Mouse (Mus musculus) lung, postnatal 36 days (tissue): Measurements from ENCODE around the gene Rpl11.
A peak's percentile ranks its signal among the peaks of the same experiment; 100 is the strongest.
"Not testable (repeated sequence)": the region's sequence is repeated elsewhere in the genome, so short reads cannot be mapped to it uniquely, and the experiment has no call there.

ENCODE experiments used
- DNase-seq: peaks from one replicate; pipeline ENCODE4 v3.0.0; 2022; ENCODE audit warnings: mixed read lengths

The Rpl11 gene

DNA sequence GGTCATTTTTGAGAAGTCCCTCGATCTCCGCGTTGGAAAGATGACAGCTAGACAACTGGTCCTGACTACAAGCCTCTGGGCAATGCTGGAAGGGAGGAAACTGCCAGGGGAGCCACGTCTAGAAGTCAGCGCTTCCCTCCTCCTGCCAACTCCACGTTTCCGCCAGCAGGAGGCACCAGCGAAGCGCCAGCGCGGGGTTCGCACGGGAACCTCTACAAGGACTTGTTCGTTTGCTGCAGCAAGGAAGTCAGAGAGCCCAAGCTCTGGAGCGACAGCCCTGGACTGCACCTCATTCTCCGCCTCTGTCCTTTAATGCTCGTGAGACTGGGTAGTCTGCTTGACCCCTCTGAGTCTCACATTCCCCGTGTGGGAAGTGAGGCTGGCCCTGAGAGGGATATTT, 16.7 kb upstream of the Rpl11 start:
- peak; percentile 85 for DNase-seq

DNA sequence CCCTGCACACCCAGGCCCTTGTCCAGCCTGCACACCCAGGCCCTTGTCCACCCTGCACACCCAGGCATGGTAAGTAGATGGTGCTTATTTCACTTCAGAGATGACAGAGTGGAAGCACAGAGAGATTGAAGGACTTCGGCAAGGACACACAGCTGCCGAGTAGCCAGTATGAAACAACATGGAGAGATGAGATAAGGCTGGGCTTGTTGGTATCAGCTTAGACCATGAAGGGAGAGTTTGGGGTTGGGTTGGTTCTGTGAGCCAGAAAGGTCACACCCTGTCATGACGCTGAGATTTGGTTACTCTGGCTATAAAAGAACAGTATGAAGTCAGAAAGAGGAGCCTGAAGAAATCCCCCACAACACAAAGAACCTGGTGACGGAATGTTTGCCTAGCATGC, 16.1 kb upstream of the Rpl11 start:
- DNase-seq = no peak

DNA sequence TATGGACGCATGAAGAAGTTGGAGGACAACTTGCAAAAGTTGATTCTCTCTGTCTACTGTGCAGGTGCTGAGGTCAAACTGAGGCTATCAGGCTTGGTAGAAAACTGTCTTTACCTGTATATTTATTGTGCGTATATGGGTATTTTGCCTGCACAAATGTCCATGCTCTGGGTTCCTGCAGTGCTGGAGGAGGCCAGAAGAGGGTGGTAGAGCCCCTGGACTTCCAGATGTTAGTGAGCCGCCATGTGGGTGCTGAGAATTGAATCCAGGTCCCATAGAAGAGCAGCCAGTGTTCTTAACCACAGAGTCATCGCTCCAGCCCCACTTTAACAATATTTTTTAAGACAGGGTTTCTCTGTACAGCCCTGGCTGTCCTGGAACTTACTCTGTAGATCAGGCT, 9.9 kb upstream of the Rpl11 start:
- no peak for DNase-seq

DNA sequence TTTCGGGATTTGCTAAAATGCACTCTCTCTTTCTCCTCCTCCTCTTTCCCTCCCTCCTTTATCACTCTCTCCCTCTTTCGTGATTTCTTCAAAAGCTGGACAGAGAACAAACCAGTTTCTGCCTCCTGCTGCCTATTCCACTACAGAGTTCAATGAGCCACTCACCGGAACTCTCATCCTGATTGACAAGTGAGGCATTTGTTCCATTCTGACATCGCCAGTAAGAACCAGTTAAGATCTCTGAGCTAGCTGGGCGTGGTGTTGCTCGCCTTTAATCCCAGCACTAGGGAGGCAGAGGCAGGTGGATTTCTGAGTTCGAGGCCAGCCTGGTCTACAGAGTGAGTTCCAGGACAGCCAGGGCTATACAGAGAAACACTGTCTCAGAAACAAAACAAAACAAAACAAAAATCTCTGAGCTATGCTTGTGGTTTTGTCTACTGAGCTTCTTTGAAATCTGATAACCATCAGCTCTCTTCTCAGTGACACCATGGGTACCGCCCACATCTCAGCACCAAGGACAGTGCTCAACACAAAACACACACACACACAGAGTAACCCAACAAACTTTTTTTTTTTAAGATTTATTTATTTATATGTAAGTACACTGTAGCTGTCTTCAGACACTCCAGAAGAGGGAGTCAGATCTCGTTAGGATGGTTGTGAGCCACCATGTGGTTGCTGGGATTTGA, 6.7 kb upstream of the Rpl11 start:
- not testable (repeated sequence) for DNase-seq

DNA sequence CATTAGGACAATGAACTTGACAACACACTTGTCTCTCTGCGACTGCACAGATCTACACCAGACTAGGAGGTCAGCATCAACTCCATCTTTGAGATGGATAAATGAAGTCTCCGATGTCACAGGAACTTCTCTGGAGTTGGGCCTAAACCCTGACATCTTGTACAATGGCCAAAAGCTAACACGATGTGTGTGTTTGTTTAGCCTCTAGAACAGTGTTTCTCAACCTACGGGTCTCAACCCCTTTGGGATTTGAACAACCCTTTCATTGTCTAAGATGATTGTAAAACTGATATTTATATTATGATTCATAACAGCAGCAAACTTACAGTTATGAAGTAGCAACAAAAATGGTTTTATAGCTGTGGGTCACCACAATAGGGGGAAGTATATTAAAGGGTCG, 4.7 kb upstream of the Rpl11 start:
- no peak for DNase-seq

DNA sequence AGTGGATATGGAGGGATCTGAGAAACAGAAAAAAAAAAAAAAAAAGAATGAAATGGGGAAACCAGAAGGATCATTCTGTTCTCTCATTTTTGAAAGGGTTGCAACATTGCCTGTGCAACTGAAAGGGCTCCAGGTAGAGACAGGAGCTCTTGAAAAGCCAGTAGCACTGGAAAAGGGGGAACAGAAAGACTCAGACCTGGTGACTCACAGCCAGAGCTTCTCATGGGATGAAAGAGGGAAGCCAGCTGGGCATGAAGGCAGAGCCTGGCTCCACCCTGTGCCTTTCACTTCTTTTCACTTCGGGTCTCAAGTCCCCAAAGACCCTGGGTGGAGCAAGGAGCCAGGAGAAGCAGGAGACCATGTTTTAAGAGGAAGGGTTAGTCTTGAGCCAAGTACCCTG, 2.8 kb upstream of the Rpl11 start:
- no peak for DNase-seq

DNA sequence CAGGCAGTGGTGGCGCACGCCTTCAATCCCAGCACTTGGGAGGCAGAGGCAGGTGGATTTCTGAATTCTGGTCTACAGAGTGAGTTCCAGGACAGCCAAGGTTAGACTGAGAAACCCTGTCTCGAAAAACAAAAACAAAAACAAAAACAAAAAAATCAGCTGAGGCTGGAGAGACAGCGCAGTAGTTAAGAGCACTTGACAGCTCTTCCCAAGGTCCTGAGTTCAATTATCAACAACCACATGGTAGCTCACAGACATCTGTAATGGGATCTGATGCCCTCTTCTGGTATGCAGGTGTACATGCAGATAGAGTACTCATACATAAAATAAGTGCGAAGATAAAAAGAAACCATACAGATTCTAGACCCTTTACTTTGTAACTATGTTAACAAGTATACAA, 615 bp upstream of the Rpl11 start:
- no peak for DNase-seq

DNA sequence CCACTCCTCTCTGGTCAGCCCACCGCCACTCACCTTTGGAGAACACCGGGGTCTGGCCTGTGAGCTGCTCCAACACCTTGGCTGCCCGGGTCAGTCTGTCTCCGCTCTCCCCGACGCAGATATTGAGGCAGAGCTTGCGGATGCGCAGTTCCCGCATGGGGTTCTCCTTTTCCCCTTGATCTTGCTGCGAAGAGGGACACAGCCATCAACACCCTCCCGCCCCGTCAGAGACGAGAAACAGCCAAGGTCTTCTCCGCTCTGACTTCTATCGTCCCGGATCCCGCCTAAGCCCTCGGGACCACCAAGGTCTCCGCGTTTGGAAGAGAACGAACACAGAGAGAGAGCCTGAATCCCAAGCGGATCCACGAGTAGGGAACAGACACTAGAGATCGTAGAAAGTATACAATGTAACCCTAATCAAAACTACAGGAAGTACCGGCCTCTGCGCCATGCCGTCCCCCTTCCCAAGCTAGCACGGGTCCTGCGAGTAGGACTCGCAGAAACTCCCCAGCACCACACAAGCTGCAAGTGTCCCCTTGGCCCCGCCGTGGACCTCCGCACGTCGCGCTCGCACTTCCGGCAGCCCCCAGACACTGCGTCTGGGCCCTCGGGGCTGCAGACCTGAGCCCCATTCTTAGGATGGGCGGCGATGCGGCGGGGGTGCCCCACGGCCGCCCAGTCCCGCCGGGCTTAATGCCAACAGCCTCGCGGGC, 538 bp downstream of the Rpl11 start:
- no peak for DNase-seq

DNA sequence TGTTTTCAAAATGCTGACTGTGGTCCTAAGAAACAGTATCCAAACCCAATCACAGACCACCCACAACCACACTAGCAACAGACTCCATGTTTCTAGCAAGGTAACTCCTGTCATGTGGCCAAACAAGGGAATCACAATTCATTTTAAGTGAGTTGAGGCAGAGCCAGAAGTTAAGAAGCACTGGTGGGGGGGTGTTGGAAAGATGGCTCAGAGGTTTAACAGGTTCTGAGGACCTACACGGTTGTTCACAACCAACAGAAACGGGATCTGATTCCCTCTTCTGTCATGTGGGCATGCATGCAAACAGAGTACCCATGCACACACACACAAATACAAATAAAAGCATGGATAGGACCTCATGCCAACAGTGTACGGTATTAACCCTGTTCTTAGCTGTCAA, 1.2 kb downstream of the Rpl11 start:
- DNase-seq = no peak

DNA sequence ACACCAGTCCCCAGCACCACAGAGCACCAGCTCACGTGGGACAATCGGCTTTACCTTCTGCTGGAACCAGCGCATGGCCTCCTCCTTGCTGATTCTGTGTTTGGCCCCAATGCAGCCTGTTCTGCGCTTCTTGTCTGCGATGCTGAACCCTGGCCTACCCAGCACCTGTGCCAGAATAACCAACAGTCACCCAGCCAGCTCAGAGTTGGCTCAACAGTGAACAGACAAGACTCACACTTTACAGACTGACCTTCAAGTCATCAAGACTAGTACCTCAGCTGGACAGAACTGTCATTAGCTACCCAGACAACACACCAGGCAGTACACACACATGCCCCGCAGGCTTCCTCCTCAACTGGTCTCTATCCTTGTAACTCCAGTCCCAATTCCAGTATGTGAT, 3.0 kb downstream of the Rpl11 start:
- DNase-seq = no peak

DNA sequence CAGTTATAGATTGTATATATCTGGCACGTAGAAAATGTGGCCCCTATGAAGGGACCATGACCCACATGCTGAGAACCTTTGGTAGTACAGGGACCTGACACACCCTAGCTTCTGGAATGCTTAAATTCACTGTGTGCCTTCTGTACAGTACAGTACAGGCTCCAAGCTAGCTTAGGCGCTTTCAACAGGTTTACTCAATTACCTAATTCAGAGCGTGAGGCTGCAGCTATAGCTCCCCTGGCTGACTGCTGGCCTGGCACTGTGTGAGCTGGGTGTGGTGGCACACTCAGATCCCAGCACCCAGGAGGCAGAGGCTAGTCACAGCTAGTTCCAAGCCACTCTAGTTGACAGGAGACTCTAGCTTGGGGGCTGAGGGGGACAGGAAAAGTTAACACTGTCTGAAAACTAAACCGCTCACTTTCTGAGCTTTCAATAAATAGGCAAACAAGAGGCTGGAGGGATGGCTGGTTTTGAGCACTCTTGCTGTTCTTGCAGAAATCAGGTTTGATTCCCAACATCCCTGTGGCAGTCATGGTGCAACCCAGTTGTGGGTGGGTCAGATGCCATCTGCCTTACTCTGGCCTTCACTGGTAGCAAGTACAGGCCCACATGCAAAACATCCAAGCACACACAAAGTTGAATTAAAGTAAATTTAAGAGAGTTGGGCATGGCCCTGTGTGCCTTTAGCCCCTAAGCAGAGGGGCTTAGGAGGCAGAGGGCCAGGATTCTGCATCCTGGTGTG, 4.8 kb downstream of the Rpl11 start:
- no peak for DNase-seq

DNA sequence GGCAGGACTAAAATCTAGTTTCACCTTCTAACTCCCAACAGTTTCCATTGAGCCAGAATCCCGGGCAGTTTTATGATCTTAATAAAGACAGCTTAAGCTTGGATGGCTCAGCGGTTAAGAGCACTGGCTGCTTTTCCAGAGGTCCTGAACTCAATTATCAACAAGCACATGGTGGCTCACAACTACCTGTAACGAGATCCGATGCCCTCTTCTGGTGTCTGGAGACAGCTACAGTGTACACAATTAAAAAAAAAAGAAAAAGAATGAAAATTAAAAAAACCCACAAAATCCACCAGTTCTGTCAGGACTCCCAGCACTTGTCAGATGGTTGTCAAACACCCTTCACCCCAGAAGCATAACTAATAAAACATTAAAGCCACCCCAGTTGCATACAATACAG, 5.6 kb downstream of the Rpl11 start:
- no peak for DNase-seq

DNA sequence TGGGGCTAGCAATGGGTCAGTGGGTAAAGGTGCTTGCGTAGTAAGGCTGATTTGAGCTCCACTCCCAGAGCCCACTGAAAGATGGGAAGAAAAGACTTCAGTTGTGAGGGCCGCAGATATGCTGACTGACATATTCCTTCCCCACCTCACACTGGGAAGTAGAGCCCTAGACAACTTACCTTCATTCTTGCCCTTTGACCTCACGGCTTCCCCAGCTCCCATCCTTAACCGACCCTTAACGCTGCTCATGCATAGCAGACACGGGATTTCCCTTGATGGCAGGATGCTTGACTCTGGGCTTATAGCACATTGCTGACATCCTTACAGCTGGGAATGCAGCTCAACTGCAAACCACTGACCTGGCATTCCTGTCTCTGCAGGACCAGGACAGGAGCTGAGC, 6.3 kb downstream of the Rpl11 start:
- DNase-seq = no peak

DNA sequence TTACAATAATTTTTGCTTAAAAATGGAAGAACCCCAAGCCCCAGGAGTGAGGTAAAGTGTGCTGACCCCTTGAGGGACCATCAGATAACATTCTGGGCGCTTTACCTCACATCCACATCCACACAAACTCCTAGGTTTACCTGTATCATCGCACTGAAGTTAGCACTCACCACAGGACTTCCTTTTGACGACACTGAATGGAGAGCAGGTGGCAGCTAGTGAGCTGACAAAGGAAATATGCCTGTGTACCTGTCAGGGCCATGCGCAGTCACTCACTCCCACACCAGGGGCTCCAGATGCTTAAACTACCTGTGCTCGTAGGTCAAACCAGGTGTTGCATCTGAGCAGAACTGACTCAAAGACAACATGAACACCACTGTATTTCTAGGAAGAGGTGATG, 8.1 kb downstream of the Rpl11 start:
- no peak for DNase-seq

DNA sequence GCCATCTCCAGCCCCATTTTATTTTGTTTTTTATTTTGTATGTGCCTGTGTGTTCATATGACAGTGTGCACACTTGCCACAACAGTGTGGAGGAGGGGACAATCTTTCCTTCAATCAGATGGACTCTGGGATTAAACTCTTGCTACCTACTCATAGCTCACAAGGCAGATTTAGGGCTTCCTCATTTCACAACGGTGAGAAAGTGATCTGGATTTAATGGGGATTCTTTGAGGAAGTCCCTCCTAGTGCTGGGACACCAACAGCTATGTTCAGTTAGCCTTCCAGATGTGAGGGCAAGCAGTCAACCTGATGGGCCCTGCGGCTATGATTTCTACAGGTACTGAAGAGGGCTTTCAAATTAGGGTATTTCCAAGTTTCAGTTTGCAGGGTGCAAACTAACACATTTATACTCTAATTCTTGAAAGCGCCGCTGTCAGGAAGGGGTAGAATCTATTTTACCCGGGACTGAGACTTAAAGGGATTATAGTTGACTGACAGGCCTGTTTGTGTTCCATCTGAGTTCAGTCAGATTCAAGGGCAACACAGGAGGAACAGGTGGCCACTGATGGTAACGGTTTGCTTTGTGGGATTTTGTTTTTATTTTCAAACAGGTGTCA, 9.3 kb downstream of the Rpl11 start:
- no peak for DNase-seq

DNA sequence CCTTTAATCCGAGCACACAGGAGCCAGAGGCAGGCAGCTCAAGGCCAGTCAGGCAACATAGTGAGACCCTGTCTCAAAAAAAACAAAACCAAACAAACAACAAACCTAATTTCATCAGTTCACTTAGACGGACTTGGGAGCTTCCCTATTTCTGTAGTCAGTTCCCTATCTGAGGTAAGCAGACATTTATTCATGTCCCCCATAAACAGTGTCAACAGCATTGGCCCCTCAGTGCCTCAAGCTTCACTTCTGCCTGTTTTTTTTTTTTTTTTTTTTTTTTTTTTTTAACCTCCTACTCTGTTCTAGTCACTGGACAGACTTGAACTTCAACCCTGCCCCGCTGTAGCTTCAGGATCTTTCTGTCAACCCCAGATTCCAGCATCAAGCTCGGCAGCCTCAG, 18.1 kb downstream of the Rpl11 start:
- DNase-seq = no peak

DNA sequence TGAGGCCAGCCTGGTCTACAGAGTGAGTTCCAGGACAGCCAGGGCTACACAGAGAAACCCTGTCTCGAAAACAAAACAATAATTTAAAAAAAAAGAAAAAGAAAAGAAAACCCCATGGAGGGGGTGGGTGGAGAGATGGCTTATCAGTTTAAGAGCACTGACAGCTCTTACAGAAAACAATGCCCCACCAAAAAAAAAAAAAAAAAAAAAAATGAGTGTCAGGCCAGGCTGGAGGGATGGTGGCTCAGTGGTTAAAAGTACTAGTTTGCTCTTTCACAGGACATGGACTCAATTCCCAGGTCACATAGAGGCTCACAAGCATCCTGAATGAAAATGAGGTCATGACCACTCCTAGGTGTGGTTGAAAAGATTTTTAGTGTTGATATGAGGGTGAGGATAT, 20.0 kb downstream of the Rpl11 start:
- DNase-seq = no peak

DNA sequence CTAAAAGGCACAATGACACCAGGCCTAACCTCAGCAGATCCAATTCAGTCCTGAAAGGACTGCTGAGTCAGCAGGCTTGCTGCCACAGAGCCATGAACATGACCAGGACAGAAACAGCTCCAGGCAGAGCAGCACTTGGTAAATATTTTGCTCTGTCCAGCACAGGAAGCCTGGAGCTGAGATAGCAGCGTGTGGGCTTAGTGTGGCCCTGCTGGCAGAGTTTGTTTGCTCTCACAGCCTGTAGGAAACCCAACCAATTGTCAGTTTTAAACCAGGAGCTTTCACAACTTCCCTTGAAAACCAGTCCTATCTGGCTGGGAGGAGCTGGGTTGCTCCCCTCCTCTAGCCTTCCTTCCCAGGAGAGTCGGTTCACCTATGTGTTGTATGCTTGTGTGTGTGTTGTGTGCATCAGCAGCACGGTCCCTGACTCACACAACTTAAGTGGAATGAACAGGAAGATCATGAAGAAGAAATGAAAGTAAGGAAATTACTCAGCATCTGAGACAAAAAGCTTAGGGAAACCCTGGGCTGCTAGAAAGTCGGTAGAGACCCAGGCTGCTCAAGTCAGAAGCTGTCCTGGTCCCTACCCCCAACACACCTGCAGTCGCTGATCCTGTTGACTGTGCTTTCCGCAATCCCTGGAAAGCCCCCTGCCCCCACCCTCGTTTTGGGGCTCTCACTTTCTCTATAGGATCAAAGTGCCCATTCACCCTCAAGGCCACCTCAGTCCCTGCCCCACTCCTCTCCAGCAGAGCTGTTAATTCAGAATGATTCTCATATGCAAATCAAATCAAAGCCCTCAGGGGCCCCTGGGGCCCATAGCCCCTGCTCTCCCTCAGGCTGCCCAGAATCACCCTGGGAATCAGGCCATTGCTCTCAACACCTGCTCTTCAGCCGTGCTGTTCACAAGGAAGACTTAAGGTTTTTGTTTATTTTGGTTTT, 22.0 kb downstream of the Rpl11 start:
- peak; percentile 46 for DNase-seq

DNA sequence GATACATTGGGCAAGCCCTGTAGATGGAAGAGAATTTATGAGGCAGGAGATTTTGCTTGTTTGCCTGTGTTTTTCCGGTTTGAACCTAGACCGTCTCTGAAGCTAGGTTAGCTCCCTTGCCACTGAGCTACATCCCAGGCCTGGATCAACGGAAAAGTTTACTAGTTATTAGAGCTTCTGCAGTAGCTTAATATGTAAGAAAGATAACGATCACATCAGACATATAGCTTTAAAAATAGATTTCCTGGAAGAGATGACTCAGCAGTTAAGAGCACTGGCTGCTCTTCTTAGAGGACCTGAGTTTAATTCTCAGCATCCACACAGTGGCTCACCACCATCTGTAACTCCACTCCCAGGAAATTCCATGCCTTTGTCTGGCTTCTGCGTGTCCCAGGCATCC, 24.5 kb downstream of the Rpl11 start:
- DNase-seq = no peak

DNA sequence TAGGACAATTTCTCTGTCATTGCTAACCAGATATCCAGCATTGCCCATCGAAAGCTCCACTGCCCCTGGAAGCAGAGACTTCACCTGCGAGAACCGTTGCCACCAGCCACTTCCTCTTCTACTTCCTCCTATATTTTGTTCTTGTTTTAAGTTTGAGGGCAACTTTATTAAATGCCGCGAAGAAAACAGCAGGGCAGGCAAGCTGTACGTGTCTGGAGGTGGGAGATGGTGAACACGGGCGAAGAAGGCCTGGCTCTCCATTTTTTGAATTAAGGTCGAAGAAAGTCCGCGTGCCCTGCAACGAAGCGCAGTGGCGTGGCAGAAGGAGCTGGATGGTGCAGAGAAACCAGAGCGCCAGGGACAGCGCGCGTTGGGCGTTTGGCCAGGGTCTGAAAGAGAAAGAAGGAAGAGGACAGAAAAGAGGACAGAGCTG, 25.1 kb downstream of the Rpl11 start:
- peak; percentile 32 for DNase-seq

DNA sequence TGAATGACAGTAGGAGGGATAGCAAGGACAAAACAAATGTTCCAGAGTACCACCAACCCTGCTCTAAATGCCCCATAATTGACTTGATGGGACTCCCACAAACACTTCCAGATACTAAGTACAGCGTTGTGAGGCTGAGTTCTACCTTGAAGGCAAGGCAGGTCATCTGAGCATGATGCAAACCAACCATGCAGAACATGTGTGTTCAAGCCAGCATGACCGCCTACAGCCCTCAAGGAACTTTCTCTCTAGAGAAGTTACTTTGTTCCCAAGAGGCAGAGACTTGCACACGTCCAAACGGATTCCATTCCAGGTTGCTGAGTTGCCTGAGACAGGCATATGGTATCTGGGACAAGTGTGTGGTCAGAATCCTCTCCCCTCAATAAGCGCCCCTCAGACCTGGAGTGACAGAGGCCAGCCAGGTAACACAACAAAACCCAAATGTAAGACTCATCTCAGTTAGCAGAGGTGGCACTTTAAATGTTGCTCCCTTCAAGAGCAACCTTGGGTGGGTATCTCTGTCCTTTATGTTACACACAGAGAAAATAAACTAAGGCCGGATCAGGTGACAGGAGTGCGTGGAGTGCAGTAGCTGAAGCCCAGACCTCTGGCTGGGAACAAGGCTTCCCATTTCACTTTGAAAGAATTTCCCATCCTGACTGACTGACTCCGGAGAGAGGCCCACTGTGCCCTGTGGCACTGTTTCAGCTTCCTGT, 25.7 kb downstream of the Rpl11 start:
- DNase-seq = no peak

DNA sequence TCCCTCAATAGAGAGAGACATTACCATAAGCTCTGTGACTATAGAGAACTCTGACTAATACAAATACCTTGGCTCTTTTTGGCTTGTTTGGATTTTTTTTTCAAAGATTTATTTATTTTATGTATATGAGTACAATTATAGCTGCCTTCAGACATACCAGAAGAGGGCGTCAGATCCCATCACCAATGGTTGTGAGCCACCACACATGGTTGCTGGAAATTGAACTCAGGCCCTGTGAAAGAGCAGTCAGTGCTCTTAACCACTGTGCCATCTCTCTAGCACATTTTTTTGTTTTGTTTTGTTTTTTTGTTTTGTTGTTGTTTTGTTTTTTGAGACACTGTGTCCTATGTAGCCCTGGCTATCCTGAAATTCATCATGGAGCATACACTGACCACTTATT, 27.9 kb downstream of the Rpl11 start:
- DNase-seq = no peak
